Mouse (Mus musculus) lung, embryonic 16.5 days (tissue): ENCODE results near the gene H2afy. TPM values are rescaled to one million over a fixed set of nuclear protein-coding genes. Genes with fewer than 3 reads are reported as not detected.
"Not testable (repeated sequence)": the region's sequence is repeated elsewhere in the genome, so short reads cannot be mapped to it uniquely, and the experiment has no call there.

Experiments used
- ATAC-seq: fragments of 200-750 bp; cut with Nextera tagmentation; 2 replicates; pipeline ENCODE4 v1.8.0; 2017; ENCODE audit warnings: low read depth, mild to moderate bottlenecking, moderate library complexity
- H3K27ac ChIP-seq: fragments of 300-500 bp; sonication (generic); 2 replicates; pipeline ENCODE4 v1.5.1; 2014; ENCODE audit warnings: mild to moderate bottlenecking, control low read depth, low read length
- H3K27me3 ChIP-seq: fragments of 300-500 bp; sonication (generic); 2 replicates; pipeline ENCODE4 v1.6.1; 2014; ENCODE audit warnings: low read depth, low read length, mixed read lengths; ENCODE audit not compliant: control insufficient read depth, insufficient read depth
- H3K36me3 ChIP-seq: fragments of 300-500 bp; sonication (generic); 2 replicates; pipeline ENCODE4 v1.6.1; 2014; ENCODE audit warnings: low read length; ENCODE audit not compliant: control insufficient read depth, insufficient read depth
- H3K4me1 ChIP-seq: fragments of 300-500 bp; sonication (generic); replicated peaks from 2 replicates; pipeline ENCODE4 v1.6.1; 2014; ENCODE audit warnings: low read length, mixed read lengths; ENCODE audit not compliant: control insufficient read depth, insufficient read depth
- H3K4me2 ChIP-seq: fragments of 300-500 bp; sonication (generic); 2 replicates; pipeline ENCODE4 v1.6.1; 2014; ENCODE audit warnings: low read depth, low read length, control low read depth
- H3K4me3 ChIP-seq: fragments of 300-500 bp; sonication (generic); 2 replicates; pipeline ENCODE4 v1.5.1; 2014; ENCODE audit warnings: mild to moderate bottlenecking, low read length, control low read depth
- H3K9ac ChIP-seq: fragments of 300-500 bp; sonication (generic); 2 replicates; pipeline ENCODE4 v1.6.1; 2014; ENCODE audit warnings: low read length, control low read depth
- H3K9me3 ChIP-seq: fragments of 300-500 bp; sonication (generic); 2 replicates; pipeline ENCODE4 v1.6.1; 2016; ENCODE audit warnings: low read length; ENCODE audit not compliant: control insufficient read depth
- WGBS: fragments of 180-500 bp; shearing (Covaris S2); extraction: QIAGEN DNeasy Blood & Tissue Kit; methylation state at CpG from one replicate; pipeline ENCODE4 v1.1.7; 2014; 5-methylcytosine and 5-hydroxymethylcytosine counted together
- polyA plus RNA-seq: library from polyadenylated mRNA; unstranded; fragments of >200 nt; fragmentation: Nextera tagmentation; extraction: Ambion mirVana; gene quantifications from 2 replicates; pipeline ENCODE4 v1.2.1, GENCODE M21; 2015

Gene H2afy
- polyA plus RNA-seq, 1 experiment from 2014 or later, result 266 TPM

DNA sequence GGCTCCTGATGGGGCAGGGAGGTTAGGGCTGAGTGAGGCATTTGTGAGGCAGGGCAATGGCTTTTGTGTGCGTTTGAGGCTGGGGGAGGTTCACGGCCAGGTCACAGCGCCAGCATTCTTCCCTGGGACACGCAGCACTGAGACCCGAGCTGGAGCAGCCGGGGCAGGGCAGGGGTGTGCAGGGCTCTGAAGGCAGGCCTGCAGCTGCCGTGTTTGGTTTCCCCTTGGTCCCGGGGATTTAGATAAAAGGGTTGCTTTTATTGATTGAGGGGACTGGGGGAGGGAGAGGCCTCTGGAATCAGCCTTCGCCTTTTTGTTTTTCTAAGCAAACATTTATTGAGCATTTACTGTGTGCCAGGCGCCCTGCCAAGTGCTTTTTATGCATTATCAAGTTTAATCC is 83.4 kb downstream of the H2afy start:
- no peak for ATAC-seq
- Histone ChIP-seq H3K36me3 (no peaks in the 10 kb centered on the region), H3K27ac (no peak overlapping the region), H3K4me3 (no peak overlapping the region), H3K4me2 (no peak overlapping the region), H3K9ac (no peak overlapping the region), H3K27me3 (no peaks in the 10 kb centered on the region; the same call in 1 of the 2 replicates), H3K4me1 (no peaks in the 10 kb centered on the region), H3K9me3 (no peaks in the 10 kb centered on the region)
- WGBS, result 12% methylated on average over 10 of the region's 10 CpGs

DNA sequence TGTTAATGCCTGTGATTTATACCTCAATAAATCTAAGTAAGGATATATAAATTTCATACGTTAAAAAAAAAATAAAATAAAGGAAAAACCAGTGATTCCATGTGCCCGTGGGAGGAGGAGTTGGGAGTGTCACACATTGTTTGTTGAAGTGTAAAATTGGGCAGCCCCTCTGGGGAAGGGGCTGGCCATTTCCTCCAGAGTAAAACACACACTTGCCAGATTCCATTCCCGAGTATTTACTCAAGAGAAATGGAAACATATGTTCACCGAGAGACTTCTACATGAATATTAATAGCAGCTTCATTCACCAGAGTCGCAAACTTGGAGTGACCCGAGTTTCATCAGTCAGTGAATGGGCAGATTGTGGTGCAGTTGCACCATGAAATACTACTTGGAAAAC is 85.9 kb downstream of the H2afy start:
- Histone ChIP-seq H3K4me3 (no peak overlapping the region), H3K27ac (no peak overlapping the region), H3K9ac (no peak overlapping the region), H3K4me2 (no peak overlapping the region), H3K9me3 (no peaks in the 10 kb centered on the region), H3K4me1 (no peaks in the 10 kb centered on the region), H3K27me3 (no peaks in the 10 kb centered on the region; the same call in 1 of the 2 replicates), H3K36me3 (no peaks in the 10 kb centered on the region)
- WGBS, result 25% methylated on average over 6 of the region's 6 CpGs
- no peak for ATAC-seq

DNA sequence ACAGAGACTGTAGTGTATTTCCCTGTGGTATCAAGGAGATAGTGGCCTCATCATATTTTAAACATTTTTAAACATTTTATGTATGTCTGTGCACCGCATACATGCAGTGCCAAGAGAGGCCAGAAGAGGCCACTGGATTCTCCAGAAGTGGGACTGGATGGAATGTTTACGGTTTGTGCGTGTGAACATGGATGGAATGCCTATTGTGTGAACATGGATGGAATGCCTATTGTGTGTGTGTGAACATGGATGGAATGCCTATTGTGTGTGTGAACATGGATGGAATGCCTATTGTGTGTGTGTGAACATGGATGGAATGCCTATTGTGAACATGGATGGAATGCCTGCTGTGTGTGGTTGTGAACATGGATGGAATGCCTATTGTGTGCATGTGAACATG is 93.9 kb downstream of the H2afy start:
- H3K27ac ChIP-seq, result no peak overlapping the region
- H3K4me3 ChIP-seq, result no peak overlapping the region
- no peak for ATAC-seq
- H3K9ac ChIP-seq, result no peak overlapping the region
- WGBS, result 73% methylated on average over 3 of the region's 3 CpGs
- no peaks in the 10 kb centered on the region for H3K36me3 ChIP-seq
- no peak overlapping the region for H3K4me2 ChIP-seq
- H3K4me1 ChIP-seq, result 0 out of 2 replicates have a peak, but pooled peaks cover 4% of the 10 kb centered on the region
- H3K9me3 ChIP-seq, result no peaks in the 10 kb centered on the region
- H3K27me3 ChIP-seq, result no peaks in the 10 kb centered on the region

DNA sequence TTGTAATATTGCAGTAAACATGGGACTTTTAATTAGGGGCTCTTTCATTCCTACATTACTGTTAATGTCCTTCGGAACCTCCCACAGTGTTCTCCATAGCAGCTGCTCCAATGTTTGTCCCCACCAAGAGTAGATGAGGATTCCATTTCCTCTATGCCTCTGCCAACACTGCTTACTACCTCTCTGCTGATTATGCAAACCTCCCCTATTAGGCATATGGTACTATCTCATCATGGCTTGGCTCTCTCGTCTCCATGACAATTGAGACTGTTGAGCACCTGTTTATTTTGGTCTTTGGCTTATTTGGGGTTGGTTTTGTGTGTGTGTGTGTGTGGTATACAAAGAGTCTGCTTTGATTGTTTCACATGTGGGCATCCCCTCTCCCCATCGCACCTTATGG is 95.5 kb downstream of the H2afy start:
- WGBS, result 77% methylated on average over 3 of the region's 3 CpGs
- Histone ChIP-seq H3K27me3 (peaks cover 3% of the 10 kb centered on the region; the same call in 1 of the 2 replicates), H3K4me2 (no peak overlapping the region), H3K9ac (no peak overlapping the region), H3K36me3 (no peaks in the 10 kb centered on the region), H3K9me3 (no peaks in the 10 kb centered on the region), H3K4me3 (no peak overlapping the region), H3K27ac (no peak overlapping the region), H3K4me1 (0 out of 2 replicates have a peak, but pooled peaks cover 4% of the 10 kb centered on the region)
- ATAC-seq, result no peak

DNA sequence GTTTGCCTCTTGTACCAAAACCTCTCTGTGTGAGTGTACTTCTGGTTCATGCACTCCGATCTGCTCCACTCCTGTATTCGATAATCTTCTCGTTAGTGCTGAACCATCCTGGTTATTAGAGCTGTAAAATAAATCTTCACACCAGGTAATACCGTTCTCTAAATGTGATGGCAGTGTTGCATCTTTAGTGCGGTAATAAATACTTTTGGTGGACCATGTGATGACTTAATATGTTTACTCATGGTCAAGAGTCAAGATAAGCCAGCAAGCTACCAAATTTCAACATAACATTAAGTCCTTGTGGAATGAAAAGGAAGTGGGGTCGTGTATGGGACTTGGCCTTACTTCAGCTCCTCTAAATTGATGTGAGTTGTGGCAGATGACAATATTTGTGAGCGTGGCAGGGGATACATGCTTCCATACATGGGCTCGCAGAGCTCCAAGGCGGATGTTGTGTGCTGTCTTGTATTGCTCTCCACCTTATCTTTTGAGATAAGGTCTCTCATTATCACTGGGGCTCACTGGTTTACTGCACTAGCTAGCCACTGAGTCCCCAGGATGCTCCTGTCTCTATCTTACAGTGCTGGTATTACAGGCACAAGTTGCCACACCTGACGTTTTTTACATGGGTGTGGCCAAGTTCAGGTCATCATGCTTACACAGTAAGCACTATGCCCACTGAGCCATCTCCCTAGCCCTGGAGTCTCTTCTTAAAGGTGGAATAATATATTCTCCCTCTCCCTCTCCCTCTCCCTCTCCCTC is 96.4 kb downstream of the H2afy start:
- H3K9ac ChIP-seq, result no peak overlapping the region
- WGBS, result 28% methylated on average over 10 of the region's 10 CpGs
- no peaks in the 10 kb centered on the region for H3K9me3 ChIP-seq
- no peak overlapping the region for H3K4me3 ChIP-seq
- no peak overlapping the region for H3K27ac ChIP-seq
- no peaks in the 10 kb centered on the region for H3K36me3 ChIP-seq
- no peak overlapping the region for H3K4me2 ChIP-seq
- ATAC-seq, result peak; percentile 31; the same call in 1 of the 2 replicates
- H3K27me3 ChIP-seq, result peaks cover 3% of the 10 kb centered on the region; the same call in 1 of the 2 replicates
- 0 out of 2 replicates have a peak, but pooled peaks cover 4% of the 10 kb centered on the region for H3K4me1 ChIP-seq

DNA sequence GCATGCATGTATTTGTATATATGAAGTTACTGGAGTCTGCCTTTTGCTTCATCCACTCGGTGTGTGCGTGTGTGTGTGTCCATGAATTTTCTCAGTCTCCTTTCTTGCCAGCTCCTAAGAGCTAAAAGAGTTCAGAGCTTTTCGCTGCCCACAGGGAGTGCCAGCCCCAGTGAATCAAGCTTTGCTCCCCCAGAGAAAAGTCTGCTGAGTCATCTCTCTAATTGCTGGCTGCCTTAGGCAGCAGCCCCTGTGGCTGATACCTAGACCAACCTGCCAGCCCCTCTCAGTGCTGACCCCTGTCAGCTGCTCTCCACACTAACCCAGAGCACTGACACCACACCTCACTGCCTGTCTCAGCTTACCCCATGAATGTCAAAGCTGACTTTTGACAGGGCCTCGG is 107.2 kb downstream of the H2afy start:
- Histone ChIP-seq H3K36me3 (no peaks in the 10 kb centered on the region), H3K27ac (no peak overlapping the region), H3K4me3 (no peak overlapping the region), H3K4me2 (no peak overlapping the region), H3K27me3 (peaks cover 25% of the 10 kb centered on the region), H3K4me1 (no peaks in the 10 kb centered on the region; the same call in 1 of the 2 replicates), H3K9ac (no peak overlapping the region), H3K9me3 (no peaks in the 10 kb centered on the region)
- WGBS, result 82% methylated on average over 4 of the region's 4 CpGs
- ATAC-seq, result no peak

DNA sequence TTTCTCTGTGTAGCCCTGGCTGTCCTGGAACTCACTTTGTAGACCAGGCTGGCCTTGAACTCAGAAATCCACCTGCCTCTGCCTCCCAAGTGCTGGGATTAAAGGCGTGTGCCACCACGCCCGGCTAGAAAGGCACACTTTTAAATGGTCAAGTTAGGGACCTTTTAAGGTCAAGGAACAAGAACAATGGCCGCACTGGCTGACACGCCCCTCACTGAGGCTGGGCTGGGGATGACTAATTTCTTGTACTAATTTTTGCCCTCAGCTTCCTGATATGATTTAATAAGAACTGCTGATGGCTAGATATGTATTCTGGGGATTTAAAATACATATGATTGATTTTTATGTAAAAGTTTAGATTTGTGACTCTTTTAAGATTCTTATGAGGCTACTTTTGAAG is 108.2 kb downstream of the H2afy start:
- not testable (repeated sequence) for H3K4me2 ChIP-seq, ATAC-seq, H3K27ac ChIP-seq, H3K36me3 ChIP-seq, H3K9ac ChIP-seq, H3K4me3 ChIP-seq, H3K4me1 ChIP-seq, H3K9me3 ChIP-seq
- WGBS, result 84% methylated on average over 5 of the region's 5 CpGs
- peaks cover 18% of the 10 kb centered on the region for H3K27me3 ChIP-seq

DNA sequence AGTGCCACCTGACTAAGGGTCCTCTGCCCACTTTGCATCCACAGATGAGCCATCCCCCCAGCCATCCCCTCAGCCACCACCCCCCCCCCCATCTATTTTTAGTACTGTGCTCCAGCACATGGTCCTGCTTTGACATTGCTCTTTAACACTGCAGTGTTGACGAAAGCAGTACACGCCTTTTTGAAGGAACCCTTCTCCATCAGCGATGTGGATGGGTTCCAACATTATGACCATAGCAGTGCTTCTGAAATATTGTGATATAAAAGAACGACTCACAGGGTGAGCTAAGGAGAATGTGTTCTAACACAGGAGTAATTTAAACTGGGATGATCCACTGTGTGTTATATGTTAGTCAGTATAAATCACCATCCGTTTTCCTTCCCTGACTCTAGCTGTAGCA is 109.5 kb downstream of the H2afy start:
- no peaks in the 10 kb centered on the region for H3K36me3 ChIP-seq
- peaks cover 21% of the 10 kb centered on the region for H3K27me3 ChIP-seq
- WGBS, result 38% methylated on average over 5 of the region's 5 CpGs
- no peak overlapping the region for H3K4me3 ChIP-seq
- ATAC-seq, result no peak
- H3K9me3 ChIP-seq, result no peaks in the 10 kb centered on the region
- H3K9ac ChIP-seq, result no peak overlapping the region
- H3K4me2 ChIP-seq, result no peak overlapping the region
- H3K4me1 ChIP-seq, result no peaks in the 10 kb centered on the region; the same call in 1 of the 2 replicates
- no peak overlapping the region for H3K27ac ChIP-seq

DNA sequence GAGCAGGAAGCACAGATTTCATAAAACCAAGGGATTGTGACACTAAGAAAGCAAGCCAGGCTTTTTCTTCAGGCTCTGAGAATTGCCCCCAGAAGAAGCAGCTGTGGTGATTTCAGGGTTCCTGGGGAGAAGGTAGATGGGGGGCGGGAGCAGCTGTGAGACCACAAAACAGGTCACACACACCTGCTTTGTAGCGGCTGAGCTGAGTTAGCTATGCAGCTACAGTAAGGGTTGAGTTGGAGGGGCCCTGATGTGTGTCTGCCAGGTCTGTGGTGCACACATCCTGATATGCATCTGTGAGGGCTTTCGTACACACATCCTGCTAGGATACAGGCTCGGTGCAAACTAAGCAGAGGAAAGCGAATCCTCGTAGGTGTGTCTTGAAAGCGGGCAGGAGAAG is 110.1 kb downstream of the H2afy start:
- peaks cover 19% of the 10 kb centered on the region for H3K27me3 ChIP-seq
- 70% methylated on average over 7 of the region's 7 CpGs for WGBS
- H3K9me3 ChIP-seq, result no peaks in the 10 kb centered on the region
- no peak for ATAC-seq
- H3K4me1 ChIP-seq, result no peaks in the 10 kb centered on the region; the same call in 1 of the 2 replicates
- no peak overlapping the region for H3K4me2 ChIP-seq
- H3K4me3 ChIP-seq, result no peak overlapping the region
- H3K9ac ChIP-seq, result no peak overlapping the region
- no peak overlapping the region for H3K27ac ChIP-seq
- no peaks in the 10 kb centered on the region for H3K36me3 ChIP-seq
